Mouse (Mus musculus) embryo, embryonic 11 days (tissue): ENCODE results near the gene Rspo1.

Experiments used
- DNase-seq: peaks from one replicate; pipeline ENCODE4 v3.0.0-alpha.2; 2015

Gene Rspo1

DNA sequence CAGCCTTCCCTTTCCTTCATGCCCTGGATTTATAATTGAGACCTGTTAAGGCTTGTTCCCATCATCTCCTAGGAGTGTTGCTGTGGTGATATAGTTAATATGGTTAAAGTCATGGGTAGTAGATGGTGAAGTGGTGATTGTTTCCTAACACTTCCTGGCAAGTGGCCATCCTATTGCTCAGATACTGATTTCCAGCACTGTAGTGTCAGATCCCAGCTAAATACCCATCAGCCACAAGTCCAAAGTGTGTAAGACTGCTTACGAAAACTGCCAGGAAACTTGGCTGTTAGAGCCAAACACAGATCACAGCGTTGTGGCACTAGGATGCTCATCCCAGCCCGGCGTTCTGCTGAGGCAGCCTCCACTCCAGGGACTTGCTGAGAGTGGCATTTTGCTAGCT lies 48.1 kb downstream of the Rspo1 start:
- DNase-seq = no peak

DNA sequence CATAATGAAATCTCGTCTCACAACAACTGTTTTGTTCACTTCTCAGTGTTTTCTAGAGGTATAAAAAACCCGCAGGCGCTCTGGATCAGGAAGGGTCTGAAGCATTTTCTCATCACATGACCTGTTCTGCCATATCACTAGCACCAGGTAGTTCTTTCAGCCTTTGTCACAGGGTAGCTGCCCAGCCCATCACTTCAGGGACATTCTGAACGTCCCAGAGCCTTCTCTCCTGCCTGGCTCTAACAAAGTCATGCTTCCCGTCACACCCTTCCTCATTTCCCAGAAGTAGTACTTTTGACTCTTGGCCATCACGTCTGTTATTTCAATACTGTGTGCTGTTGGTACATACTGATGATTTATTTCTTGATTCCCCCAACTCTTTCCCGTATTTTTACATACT lies 58.2 kb downstream of the Rspo1 start:
- no peak for DNase-seq

DNA sequence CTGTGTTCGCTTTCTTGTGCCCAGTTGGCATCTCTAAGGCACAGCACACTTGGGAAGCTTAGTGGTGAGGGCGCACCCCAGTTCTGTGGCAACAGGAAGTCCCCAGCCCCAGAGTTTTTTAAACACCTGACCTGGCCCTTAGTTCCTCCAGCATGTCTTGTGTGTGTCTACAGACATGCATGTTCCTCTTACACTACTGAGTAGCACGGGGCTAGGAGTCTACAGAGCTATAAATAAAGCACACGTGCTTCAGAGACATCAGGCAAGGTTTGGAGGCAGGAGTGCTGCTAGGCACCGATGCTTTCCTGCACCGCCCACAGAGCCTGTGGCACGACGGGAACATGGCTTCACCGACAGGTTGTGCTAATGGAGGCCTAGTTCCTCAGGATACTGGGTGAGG lies 69.2 kb downstream of the Rspo1 start:
- DNase-seq = no peak

DNA sequence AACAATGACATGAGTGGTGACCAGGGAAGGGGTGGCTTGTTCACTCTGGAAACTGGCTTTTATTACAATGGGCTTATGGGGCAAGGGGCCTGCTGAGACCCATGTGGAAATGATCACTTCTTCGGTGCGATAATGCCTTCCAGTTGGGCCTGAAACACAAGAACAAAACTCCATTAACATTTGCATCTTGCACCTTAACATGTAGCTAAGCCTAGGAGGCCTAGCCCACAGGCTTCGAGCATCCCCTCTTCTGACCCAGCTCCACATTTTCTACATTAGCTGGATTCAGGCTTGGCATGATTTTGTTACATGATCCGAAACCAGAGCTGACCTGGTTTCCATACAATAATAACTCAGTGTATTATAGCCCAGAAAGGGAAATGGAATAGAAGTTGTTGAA lies 70.2 kb downstream of the Rspo1 start:
- peak; percentile 18 for DNase-seq

DNA sequence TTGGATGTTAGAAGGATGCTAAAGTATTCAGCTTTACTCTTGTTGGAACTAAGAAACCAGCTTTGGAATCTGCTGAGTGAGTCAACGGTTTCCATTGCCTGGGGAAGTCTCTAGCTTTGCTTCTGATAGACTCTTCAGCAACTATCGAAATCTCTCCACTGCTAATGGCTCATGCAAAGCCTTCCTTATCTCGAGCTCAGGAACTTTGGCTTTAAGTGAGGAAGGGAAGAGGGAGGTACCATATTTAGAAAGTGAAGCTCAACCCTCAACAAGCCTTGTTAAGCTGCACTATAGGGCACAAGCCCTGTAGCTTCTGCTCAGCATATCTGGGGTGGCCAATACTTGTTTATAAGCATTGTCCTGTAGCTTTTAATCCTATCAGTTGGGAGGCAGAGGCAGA lies 71.0 kb downstream of the Rspo1 start:
- DNase-seq = no peak

DNA sequence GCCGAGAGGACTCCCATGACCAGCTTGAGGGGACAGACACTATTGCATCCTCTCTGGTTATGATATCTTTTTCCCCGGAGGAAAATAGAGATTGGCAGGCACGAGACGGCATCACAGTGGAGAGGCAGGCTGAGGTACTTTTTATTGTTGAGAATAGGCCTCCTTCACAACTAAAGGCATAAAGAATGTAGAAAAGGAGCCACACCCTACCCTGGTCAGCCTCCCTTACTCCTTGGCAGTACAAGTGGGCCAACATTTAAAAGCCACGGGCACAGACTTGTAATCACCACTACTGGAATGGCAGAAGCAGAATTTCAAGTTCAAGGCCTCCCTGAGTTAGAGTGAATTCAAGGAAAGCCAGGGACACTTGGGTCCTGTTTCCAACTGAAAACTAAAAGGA lies 71.8 kb downstream of the Rspo1 start:
- no peak for DNase-seq
